Mouse (Mus musculus) adipocyte (in vitro differentiated cells): ENCODE data around the gene Nfkb1.

Source experiments
- DNase-seq: peaks from one replicate; pipeline ENCODE4 v3.0.0-alpha.2; 2016; ENCODE audit warnings: low spot score

Nfkb1 gene

GRCm38 (mm10) chr3:135702658-135703057 lies 11.3 kb upstream of the Nfkb1 start:
- DNase-seq: no peak

DNA sequence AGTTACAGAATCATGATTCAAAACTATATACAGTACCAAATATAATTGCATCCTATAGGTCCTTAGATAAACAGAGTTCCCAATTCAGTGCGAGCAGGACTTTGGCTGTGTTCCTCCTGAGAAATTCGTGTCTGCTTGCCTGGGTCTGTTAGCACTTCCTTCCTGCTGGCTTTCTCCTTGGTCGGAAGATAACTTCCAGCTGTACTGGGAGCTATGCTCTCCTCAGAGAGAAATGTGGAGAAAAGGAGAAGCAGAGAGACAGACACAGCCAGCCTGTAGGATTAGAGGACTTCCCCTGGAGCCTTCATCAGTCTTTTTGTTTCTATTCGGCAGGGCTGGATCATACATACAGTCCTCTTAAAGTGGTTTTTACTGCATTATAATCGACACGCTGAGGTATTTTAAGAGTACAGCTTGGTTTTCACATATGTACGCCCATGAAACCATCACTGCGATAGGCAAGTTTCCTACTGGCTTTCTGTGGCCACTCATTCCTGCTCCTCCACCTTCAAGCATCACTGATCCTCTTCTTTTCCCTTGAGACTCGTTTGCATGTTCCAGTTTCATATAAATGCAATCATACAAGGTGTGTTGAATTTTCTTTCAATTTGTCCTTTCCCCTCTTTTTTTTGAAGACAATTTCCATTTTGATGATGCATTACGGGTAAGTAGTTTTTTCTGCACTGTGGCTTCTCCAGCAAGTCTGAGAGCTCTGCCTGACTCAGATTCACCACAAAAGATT lies 8.3 kb upstream of the Nfkb1 start:
- DNase-seq: no peak

GRCm38 (mm10) chr3:135698466-135698975 lies 7.2 kb upstream of the Nfkb1 start:
- no peak for DNase-seq

DNA sequence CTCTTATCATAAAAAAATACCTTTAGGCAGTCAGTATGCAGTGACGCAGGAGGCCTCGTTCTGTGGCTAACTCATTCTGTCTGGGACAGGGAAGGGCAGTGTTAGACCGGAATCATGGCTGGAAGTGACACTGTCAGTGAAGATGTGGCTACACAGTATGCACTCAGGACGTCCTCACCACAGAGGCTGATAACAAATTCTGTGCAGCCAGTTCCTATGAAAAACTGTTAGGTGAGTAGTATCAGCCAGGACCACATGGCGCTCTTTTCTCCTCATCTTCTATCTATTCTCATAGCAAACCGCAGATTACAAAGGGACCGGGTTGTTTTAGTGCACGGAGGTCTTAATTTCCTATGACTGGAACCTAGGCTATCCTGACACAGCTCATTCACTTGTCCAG lies 4.9 kb upstream of the Nfkb1 start:
- no peak for DNase-seq

DNA sequence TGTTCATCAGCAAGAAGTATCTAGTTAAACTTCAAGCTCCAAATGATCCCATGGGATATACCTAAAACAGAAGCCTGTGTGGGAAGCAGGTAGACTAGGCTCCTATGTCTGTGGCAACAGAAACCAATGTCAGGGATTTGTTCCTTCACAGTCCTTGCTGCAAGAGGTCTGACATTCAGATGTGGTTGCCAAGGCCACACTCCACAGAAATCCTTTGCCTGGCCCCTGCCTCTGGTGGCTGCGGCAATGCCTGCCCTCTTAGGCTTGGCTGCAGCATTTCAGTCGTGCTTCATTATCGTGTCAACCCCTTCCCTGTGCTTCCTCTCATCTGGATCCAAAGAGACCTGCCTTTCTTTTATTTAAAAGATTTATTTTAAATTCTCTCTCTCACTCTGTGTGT lies 1.7 kb upstream of the Nfkb1 start:
- DNase-seq: no peak

DNA sequence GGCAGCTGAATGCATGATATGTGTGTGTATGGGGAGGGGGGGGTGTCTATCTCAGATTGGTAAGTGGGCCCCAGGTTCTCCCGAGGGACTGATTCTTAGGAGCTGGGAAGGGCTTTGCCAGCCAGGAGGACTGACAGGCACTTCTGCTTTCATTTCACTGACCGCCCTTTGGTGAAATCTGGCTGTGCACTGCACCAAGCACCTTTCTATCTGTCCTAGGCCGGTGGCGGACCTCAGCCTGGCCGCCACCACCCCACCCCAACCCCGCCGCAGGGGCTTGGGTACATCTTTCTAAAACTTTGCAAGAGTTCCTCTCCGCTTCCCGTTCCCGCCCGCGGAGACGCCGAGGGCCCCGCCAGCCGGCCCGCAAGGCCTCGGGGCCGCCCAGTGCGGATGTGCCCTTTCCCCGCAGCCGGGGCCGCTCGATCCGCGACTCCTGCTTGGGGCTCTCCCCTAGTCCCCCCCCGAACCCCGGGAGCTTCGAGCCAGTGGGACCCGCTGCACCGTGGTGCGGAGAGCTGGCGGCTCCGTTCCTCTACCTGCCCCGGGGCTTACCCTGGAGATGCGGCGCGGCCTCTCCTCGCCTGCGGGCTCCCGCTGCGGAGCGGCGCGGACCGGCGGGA lies 668 bp downstream of the Nfkb1 start:
- peak; percentile 68 for DNase-seq

DNA sequence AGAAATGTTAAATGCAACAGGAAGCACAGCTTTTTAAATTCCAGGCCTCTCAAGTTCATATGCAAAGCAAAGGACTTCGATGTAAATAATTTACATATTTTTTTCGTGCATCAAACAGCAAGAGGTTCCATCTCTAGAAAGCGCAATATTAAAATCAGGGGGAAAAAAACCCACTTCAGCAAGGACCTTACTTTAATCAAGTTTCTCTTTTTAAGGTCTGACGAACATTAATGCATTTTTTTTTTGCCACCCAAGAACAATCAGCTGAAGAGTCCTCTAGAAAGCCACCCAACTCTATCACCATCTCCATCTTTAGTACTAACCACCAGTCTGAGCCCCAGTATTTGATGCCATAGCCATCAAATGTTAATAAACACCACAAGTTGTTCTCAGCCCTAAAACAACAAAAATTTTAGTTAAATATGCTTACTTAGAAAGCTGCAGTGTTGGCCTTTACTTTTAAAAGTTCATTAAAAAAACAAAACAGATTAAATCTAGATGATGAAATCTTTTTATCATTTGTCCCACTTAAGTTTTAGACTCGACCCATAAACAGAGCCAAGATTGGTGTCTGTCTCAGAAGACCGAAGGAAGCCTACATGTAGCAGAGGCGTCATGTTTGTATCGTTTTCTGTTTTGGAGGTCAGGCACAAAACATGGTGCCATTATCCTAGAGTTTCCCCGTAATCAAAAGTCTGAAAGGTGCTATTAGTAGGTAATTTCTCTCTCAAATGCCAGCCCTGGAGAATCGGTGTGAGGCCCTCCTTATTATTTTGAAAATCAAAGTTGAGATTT lies 1.4 kb downstream of the Nfkb1 start:
- peak; percentile 58 for DNase-seq

GRCm38 (mm10) chr3:135688970-135689772 lies 2.2 kb downstream of the Nfkb1 start:
- peak; percentile 29 for DNase-seq

DNA sequence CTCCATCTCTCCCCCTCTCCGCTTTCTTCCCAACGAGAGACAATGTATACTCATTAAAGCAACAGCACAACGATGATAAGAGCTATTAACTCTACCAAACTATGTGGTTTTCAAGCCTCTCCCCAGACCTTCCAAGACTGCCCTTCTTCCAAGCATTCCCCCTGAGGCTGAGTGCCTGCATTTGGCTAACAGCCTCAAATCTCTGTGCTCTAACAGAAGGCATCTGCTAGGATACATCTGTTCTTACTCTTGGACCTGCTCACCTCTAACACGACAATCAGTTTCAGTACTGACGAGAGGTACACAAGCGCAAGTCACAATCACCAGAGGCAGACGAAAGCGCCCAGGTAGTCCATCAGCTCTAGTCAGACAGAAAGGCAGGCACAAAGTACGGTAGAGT lies 3.4 kb downstream of the Nfkb1 start:
- no peak for DNase-seq

- DNase-seq: no peak
Observed at GRCm38 (mm10) chr3:135686419-135686818, 4.9 kb downstream of the Nfkb1 start.

DNA sequence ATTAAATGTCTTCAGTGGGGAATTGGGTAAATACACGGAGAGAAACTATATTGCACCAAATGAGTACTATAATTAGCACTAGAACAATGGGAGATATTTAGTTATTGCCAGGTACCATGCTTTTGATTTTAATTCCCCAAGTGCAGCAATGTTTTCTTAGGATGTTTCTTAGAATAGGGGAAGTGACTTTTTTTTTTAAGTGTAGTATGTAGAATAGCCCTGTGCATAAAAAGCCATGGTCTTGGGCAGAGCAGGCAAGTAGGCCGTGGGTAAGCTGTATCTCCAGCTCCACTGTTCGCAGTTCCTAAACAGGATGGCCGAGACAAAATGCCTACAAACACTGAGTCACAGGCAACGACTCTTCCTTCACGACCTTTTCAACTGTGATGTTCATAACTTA lies 8.1 kb downstream of the Nfkb1 start:
- no peak for DNase-seq

DNA sequence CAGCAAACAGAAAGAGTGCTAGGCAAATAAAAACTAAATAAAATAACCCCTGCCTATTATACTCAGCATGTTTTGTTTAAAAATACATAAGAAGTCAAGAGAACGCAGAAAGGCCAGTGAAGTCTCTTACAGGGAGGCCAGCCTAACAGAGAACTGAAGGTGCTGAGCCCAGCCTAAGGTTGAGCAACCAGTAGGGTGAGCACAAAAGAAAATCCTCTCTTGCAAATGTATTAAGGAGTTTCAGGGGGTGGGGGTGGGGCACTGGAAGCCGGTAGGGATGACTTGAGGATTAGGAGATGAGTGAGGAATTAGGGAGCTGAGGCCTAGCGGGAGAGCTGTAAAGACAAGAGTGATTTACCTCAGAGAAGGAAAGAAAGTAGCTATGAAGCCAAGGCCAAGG lies 9.1 kb downstream of the Nfkb1 start:
- DNase-seq: no peak

DNA sequence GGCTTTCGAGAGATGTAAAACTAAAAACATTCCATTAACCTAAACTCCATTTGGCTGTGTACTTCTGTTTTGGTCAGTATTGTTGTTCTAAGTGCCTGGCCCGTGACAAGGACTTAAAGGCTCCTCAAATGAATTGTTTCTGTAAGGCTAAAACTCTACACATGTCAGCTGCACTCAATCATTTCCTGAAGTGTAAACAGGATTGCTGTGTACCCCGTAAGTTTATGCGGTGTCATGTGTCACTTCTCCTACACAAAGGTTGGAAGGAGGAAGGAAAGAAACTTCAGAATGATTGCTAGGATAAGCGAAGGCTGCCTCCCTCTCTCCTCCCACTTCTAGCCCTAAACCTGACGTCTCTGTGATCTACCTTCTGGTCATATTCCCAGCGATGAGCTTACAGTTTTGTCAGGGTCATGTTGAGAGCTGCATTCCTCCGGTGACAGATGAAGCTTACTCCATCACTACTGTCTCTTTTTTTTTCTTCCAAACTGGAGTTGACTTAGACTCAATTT lies 10.0 kb downstream of the Nfkb1 start:
- DNase-seq: peak; percentile 37

DNA sequence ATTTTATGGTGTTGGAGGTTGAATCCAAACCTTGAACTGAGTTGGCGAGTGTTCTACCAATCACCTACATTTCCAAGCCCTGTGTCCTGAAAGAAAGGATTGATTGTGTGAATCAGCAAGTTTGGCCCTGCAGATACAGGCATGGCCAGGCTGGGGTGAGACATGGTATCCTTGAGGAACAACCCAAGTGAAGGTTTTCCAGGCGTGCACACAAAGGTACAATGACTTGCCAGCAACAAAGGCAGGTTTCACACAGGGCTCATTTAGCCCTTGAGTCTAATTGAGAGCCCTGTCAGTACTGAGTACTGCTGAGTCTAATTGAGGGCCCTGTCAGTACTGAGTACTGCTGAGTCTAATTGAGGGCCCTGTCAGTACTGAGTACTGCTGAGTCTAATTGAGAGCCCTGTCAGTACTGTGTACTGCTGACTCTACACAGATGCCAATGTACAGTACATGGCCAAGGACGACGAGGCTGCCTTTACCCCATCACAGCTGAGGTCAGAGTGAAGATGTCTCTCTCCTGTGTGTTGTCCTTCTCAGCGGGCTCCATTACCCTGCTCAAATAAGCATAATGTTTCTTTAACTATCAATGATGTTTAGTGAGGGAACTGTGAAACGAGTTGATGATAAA lies 11.0 kb downstream of the Nfkb1 start:
- no peak for DNase-seq

GRCm38 (mm10) chr3:135677064-135677463 lies 14.3 kb downstream of the Nfkb1 start:
- no peak for DNase-seq

- peak; percentile 64 for DNase-seq
Observed at GRCm38 (mm10) chr3:135676364-135676763, 15.0 kb downstream of the Nfkb1 start.

DNA sequence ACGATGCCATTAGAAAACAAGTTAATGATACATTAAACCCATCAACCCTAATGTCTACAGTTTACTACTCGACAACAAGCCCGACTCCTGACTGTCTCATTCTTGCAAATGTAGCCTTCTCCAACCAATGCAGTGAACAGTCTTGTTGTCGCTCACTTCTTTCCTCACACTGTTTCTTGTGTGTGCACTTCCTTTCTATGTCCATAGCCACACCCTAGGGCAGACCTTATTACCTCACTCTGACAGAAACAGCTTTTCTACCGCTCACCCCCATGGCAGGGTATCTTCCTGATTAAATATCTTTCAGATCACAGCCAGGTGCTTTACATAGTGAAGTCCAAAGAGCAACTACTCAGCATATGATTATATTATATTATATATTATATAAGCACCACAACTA lies 15.9 kb downstream of the Nfkb1 start:
- DNase-seq: no peak

DNA sequence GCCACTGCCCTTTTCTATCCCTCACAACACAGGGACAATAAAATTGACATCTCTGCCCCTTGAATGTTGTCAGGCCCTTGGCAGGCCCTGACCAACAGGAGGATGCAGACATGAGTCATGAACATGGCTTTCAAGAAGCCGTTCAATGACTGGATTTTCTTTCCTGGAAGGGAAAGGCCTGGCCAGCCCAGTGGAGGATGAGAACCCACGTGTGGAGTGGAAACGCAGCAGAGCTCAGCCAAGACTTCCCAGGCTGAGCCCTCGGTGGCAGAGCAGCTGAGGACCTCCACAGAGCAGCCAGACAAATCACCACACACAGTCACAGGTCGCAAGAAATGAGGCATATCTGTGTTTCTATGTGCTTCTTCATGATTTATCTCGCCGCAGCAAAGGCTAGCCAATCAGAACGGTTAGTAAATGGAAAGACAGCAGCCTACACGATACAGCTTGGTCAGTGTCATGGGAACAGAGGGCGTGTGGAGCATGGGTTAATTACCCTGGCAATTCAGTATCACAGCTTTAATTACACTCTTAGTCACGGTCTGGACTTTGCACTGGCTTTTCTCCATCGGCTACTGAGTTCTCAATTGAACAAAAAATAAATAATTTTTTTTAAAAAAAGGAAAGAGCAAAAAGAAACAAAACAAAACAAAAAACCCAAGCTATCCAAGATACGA lies 16.5 kb downstream of the Nfkb1 start:
- DNase-seq: no peak

- no peak for DNase-seq
Observed at GRCm38 (mm10) chr3:135673695-135674094, 17.7 kb downstream of the Nfkb1 start.

- DNase-seq: no peak
Observed at GRCm38 (mm10) chr3:135673041-135673440, 18.3 kb downstream of the Nfkb1 start.

DNA sequence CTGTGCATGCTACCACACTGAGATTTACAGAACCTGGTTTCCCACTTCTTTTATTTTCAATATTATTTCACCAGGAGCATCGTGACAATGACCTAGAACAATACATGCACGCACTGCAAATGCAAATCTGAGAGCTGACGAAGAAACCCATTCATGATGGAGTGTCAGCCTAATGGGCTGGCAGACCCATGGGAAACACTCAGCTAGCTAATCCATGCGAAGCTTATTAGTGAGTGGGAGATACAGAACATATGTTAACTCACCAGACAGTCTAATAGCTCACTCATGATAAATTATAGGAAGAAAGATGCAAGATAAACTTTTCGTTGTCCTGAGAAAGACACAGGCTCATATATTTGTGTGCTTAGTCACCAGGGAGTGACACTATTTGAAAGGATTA lies 19.2 kb downstream of the Nfkb1 start:
- DNase-seq: no peak
